Mouse (Mus musculus): ENCODE results near the gene Lypla2. TPM values are rescaled to one million over a fixed set of nuclear protein-coding genes. Genes with fewer than 3 reads are reported as not detected.
A peak's percentile ranks its signal among the peaks of the same experiment; 100 is the strongest.

Gene Lypla2
- total RNA-seq, 2 experiments from 2014 or later: 37.5 to 37.8 TPM

DNA sequence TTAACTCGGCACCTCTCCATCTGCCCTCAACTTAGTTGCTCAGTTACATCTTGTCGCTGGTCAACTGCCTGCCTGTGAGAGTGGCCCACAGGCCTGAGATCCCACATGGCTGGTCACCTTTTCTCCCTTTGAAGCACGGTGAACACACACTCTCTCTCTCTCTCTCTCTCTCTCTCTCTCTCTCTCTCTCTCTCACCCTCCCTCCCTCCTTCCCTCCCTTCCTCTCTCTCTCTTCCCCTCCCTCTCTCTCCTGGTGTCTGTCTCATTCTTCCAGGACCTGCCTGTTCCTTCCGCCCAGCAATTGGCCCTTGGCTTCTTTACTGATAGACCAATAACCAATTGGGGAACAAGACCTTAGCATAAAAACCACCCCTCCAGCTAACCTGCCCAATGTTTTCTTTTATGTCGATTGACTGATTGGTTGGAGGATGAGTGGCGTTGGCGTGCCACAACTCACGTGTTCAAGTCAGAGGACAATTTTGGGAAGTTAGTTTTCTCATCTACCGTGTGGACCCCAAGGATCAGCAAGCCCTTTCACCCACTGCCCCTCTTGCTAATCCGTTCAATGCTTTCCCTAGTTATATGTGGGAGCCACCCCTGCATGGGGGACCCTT is 46.1 kb downstream of the Lypla2 start:
- no peak for DNase-seq
- intact Hi-C loops (cut with DNase I): no loop called here

- no peak for DNase-seq
- intact Hi-C loops (cut with DNase I): no loop called here
These were observed 47.1 kb downstream of the Lypla2 start for GRCm38 (mm10) chr4:135925341-135925740.

GRCm38 (mm10) chr4:135924418-135924817 is 48.0 kb downstream of the Lypla2 start:
- no peak for DNase-seq
- intact Hi-C loops (cut with DNase I): no loop called here

- intact Hi-C loops (cut with DNase I): no loop called here
- no peak for DNase-seq
These were observed 50.2 kb downstream of the Lypla2 start for GRCm38 (mm10) chr4:135922190-135922589.

GRCm38 (mm10) chr4:135921257-135922120 is 50.9 kb downstream of the Lypla2 start:
- intact Hi-C loops (cut with DNase I): no loop called here
- peak in 1 of 2 experiments; percentile 38 for DNase-seq

GRCm38 (mm10) chr4:135920304-135921241 is 51.9 kb downstream of the Lypla2 start, which contains the start of gene Fuca1:
Gene Fuca1, plus strand, starts transcription at chr4:135920735.
- intact Hi-C loops (cut with DNase I): loop anchor here (1.0 kb wide), 1 partner anchor 119 kb away; no protein-coding TSS in a partner anchor
- DNase-seq: peak; percentile 96 to 97

GRCm38 (mm10) chr4:135919280-135919639 is 53.2 kb downstream of the Lypla2 start:
- intact Hi-C loops (cut with DNase I): loop anchor here (2.0 kb wide), 1 partner anchor 28 kb away; no protein-coding TSS in a partner anchor
- DNase-seq: no peak

- intact Hi-C loops (cut with DNase I): loop anchor here (2.0 kb wide), 1 partner anchor 28 kb away; no protein-coding TSS in a partner anchor
- no peak for DNase-seq
These were observed 53.7 kb downstream of the Lypla2 start for GRCm38 (mm10) chr4:135918635-135919279.

Other genes with a start within 250 kb of the Lypla2 start
- gene Il22ra1, start 244.5 kb downstream of the Lypla2 start, total RNA-seq (2021): under 1 TPM; 0.44 to 0.53 TPM
- gene Myom3, start 212.9 kb downstream of the Lypla2 start, total RNA-seq (2021): 1 to 10 TPM in 1 of 2 experiments, under 1 TPM in 1; 0.61 to 1.1 TPM
- gene Srsf10, start 116.9 kb downstream of the Lypla2 start, total RNA-seq (2021): 10 to 100 TPM; 48.1 to 59.7 TPM
- gene Pnrc2, start 98.8 kb downstream of the Lypla2 start, total RNA-seq (2021): 10 to 100 TPM; 79.0 to 84.8 TPM
- gene Cnr2, start 77.2 kb downstream of the Lypla2 start, total RNA-seq (2021): under 1 TPM; 0.76 to 0.93 TPM
- 10 to 100 TPM; 33.5 to 40.7 TPM for gene Fuca1, start 51.9 kb downstream of the Lypla2 start, total RNA-seq (2021)
- 10 to 100 TPM; 69.8 to 70.4 TPM for gene Hmgcl, start 26.2 kb downstream of the Lypla2 start, total RNA-seq (2021)
- 1 to 10 TPM; 2.1 to 3.1 TPM for gene Gale, start 8.9 kb downstream of the Lypla2 start, total RNA-seq (2021)
- gene Pithd1, start 14.6 kb upstream of the Lypla2 start, total RNA-seq (2021): 10 to 100 TPM; 17.0 to 19.4 TPM
- 10 to 100 TPM; 29.9 to 31.2 TPM for gene Eloa, start 49.1 kb upstream of the Lypla2 start, total RNA-seq (2021)
- 100 to 1,000 TPM; 257 to 279 TPM for gene Rpl11, start 80.8 kb upstream of the Lypla2 start, total RNA-seq (2021)
- gene Id3, start 170.9 kb upstream of the Lypla2 start, total RNA-seq (2021): 10 to 100 TPM; 85.4 to 93.7 TPM
- 10 to 100 TPM in 1 of 2 experiments, 1 to 10 TPM in 1; 9.4 to 10.4 TPM for gene E2f2, start 199.8 kb upstream of the Lypla2 start, total RNA-seq (2021)
- gene Asap3, start 233.7 kb upstream of the Lypla2 start, total RNA-seq (2021): 10 to 100 TPM; 11.6 to 12.8 TPM

Measured in heart, postnatal 14 days (tissue).